Mouse (Mus musculus): ENCODE measurements around the gene Hist1h1d. TPM values are rescaled to one million over a fixed set of nuclear protein-coding genes. Genes with fewer than 3 reads are reported as not detected.
"Not testable (repeated sequence)": the region's sequence is repeated elsewhere in the genome, so short reads cannot be mapped to it uniquely, and the experiment has no call there.

Gene Hist1h1d
- total RNA-seq, 2 experiments from 2014 or later = 12.0 to 12.4 TPM

GRCm38 (mm10) chr13:23529005-23529404 is 24.1 kb upstream of the Hist1h1d start:
- DNase-seq = no peak
- intact Hi-C loops (cut with DNase I) = loop anchor here (5.0 kb wide), 1 partner anchor 1502 kb away; no protein-coding TSS in a partner anchor

GRCm38 (mm10) chr13:23529480-23530165 is 23.4 kb upstream of the Hist1h1d start:
- intact Hi-C loops (cut with DNase I) = loop anchor here (5.0 kb wide), 1 partner anchor 1502 kb away; no protein-coding TSS in a partner anchor
- DNase-seq = no peak

- intact Hi-C loops (cut with DNase I) = no loop called here
- DNase-seq = peak; percentile 30
Measured at GRCm38 (mm10) chr13:23530181-23530900, 22.7 kb upstream of the Hist1h1d start.

GRCm38 (mm10) chr13:23530901-23531875 is 21.9 kb upstream of the Hist1h1d start, which contains the start of gene Hist1h4h:
Hist1h4h (plus strand) TSS chr13:23531050.
- intact Hi-C loops (cut with DNase I) = no loop called here

GRCm38 (mm10) chr13:23532262-23533075 is 20.6 kb upstream of the Hist1h1d start:
- intact Hi-C loops (cut with DNase I) = no loop called here
- DNase-seq = no peak

More at GRCm38 (mm10) chr13:23530901-23531875, 21.9 kb upstream of the Hist1h1d start, which contains the start of gene Hist1h4h:
- DNase-seq = peak; percentile 97

GRCm38 (mm10) chr13:23533560-23534367 is 19.3 kb upstream of the Hist1h1d start, which contains the start of gene Hist1h2af:
Hist1h2af (plus strand) TSS chr13:23533906.
- peak; percentile 74 for DNase-seq
- intact Hi-C loops (cut with DNase I) = not testable (repeated sequence)

GRCm38 (mm10) chr13:23534368-23535131 is 18.5 kb upstream of the Hist1h1d start:
- no peak for DNase-seq
- intact Hi-C loops (cut with DNase I) = no loop called here

- intact Hi-C loops (cut with DNase I) = not testable (repeated sequence)
- DNase-seq = peak; percentile 90
Measured at GRCm38 (mm10) chr13:23535137-23536075, 17.7 kb upstream of the Hist1h1d start, which contains the start of gene Hist1h3g. Hist1h3g (plus strand) TSS chr13:23535422.

GRCm38 (mm10) chr13:23536076-23536822 is 16.8 kb upstream of the Hist1h1d start:
- DNase-seq = no peak
- intact Hi-C loops (cut with DNase I) = no loop called here

GRCm38 (mm10) chr13:23537006-23537710 is 15.9 kb upstream of the Hist1h1d start:
- intact Hi-C loops (cut with DNase I) = no loop called here
- DNase-seq = no peak

GRCm38 (mm10) chr13:23538249-23538648 is 14.8 kb upstream of the Hist1h1d start:
- DNase-seq = no peak
- intact Hi-C loops (cut with DNase I) = no loop called here

- DNase-seq; intact Hi-C loops (cut with DNase I): not testable (repeated sequence)
Measured at GRCm38 (mm10) chr13:23539821-23540220, 13.2 kb upstream of the Hist1h1d start.

GRCm38 (mm10) chr13:23541497-23541896 is 11.6 kb upstream of the Hist1h1d start:
- intact Hi-C loops (cut with DNase I) = no loop called here

GRCm38 (mm10) chr13:23542225-23542980 is 10.7 kb upstream of the Hist1h1d start:
- intact Hi-C loops (cut with DNase I); DNase-seq: not testable (repeated sequence)

More at GRCm38 (mm10) chr13:23541497-23541896, 11.6 kb upstream of the Hist1h1d start:
- DNase-seq = no peak
